ENCODE assay signal across 20 mouse cellular contexts in genomic region chr3:50639907-50640323, GRCm38 (mm10).
DNase-seq lines count a peak whose midpoint lies in the region; ATAC-seq and TF ChIP-seq lines count a peak whose summit lies in the region.
"Had no signal": no experiment of that assay in that cellular context is flagged by ENCODE, and none has a peak within 500 bp of the region (broad histone marks: within the 10 kb centered on the region; RNA-seq: fewer than 3 reads in every experiment).

No protein-coding gene starts in this region.

- no peaks in the 10 kb centered on the region; the same call in 1 of the 2 replicates for H3K4me1 ChIP-seq in hindbrain, embryonic 15.5 days (replicated peaks)
- H3K4me1 ChIP-seq in hindbrain, embryonic 11.5 days (replicated peaks; ENCODE audit: control insufficient read depth, insufficient read depth, low read length) = no peaks in the 10 kb centered on the region
- H3K4me1 ChIP-seq in forebrain, embryonic 14.5 days (ENCODE audit: control insufficient read depth, insufficient read depth, low read length) = peaks cover 6% of the 10 kb centered on the region; the same call in 1 of the 2 replicates
- no peaks in the 10 kb centered on the region for H3K4me1 ChIP-seq in midbrain, postnatal 0 days (ENCODE audit: insufficient read depth, low read length)
- H3K4me1 ChIP-seq: heart, embryonic 15.5 days; limb, embryonic 10.5 days; stomach, embryonic 15.5 days had no signal

- H3K36me3 ChIP-seq in hindbrain, embryonic 15.5 days = no peaks in the 10 kb centered on the region
- no peaks in the 10 kb centered on the region for H3K36me3 ChIP-seq in hindbrain, embryonic 11.5 days (ENCODE audit: control insufficient read depth, insufficient read depth, low read length)
- no peaks in the 10 kb centered on the region for H3K36me3 ChIP-seq in forebrain, embryonic 14.5 days (ENCODE audit: control insufficient read depth, insufficient read depth, low read length)
- no peaks in the 10 kb centered on the region for H3K36me3 ChIP-seq in midbrain, postnatal 0 days (ENCODE audit: insufficient read depth, low read length)
- H3K36me3 ChIP-seq: heart, embryonic 15.5 days; limb, embryonic 10.5 days; stomach, embryonic 15.5 days had no signal

- 52% methylated on average over 12 of the region's 12 CpGs for WGBS in hindbrain, embryonic 15.5 days
- 79% methylated on average over 12 of the region's 12 CpGs for WGBS in hindbrain, embryonic 11.5 days
- 10% methylated on average over 12 of the region's 12 CpGs for WGBS in forebrain, embryonic 14.5 days
- 33% methylated on average over 12 of the region's 12 CpGs for WGBS in midbrain, postnatal 0 days

- no peak; the same call in 1 of the 2 replicates for ATAC-seq in hindbrain, embryonic 15.5 days (ENCODE audit: low FRiP score, low read depth)
- ATAC-seq in hindbrain, embryonic 11.5 days (ENCODE audit: low FRiP score) = no peak
- peak; percentile 70 for ATAC-seq in forebrain, embryonic 14.5 days
- ATAC-seq in midbrain, postnatal 0 days (ENCODE audit: low FRiP score) = no peak

- no peak overlapping the region for H3K9ac ChIP-seq in hindbrain, embryonic 15.5 days
- no peak overlapping the region for H3K9ac ChIP-seq in hindbrain, embryonic 11.5 days (ENCODE audit: low read depth, low read length)
- H3K9ac ChIP-seq in forebrain, embryonic 14.5 days (ENCODE audit: low read length) = no peak overlapping the region; the same call in 1 of the 2 replicates
- H3K9ac ChIP-seq in midbrain, postnatal 0 days (replicated peaks; ENCODE audit: low read length, poor library complexity, severe bottlenecking) = no peak overlapping the region
- H3K9ac ChIP-seq: heart, embryonic 15.5 days; liver, embryonic 14.5 days; stomach, embryonic 15.5 days had no signal

- H3K4me2 ChIP-seq in hindbrain, embryonic 15.5 days = peak overlapping the region; percentile 20
- H3K4me2 ChIP-seq in hindbrain, embryonic 11.5 days (replicated peaks; ENCODE audit: low read depth, low read length) = no peak overlapping the region
- peak overlapping the region; percentile 45 for H3K4me2 ChIP-seq in forebrain, embryonic 14.5 days (ENCODE audit: low read length)
- peak overlapping the region; percentile 7; the same call in 1 of the 2 replicates for H3K4me2 ChIP-seq in midbrain, postnatal 0 days (ENCODE audit: low read depth, low read length, poor library complexity, severe bottlenecking)
- H3K4me2 ChIP-seq: heart, embryonic 15.5 days; stomach, embryonic 15.5 days had no signal

- H3K4me3 ChIP-seq in hindbrain, embryonic 15.5 days = no peak overlapping the region
- H3K4me3 ChIP-seq in hindbrain, embryonic 11.5 days (ENCODE audit: low read depth, low read length) = no peak overlapping the region
- peak overlapping the region; percentile 3; the same call in 1 of the 2 replicates for H3K4me3 ChIP-seq in forebrain, embryonic 14.5 days (ENCODE audit: low read depth, low read length)
- H3K4me3 ChIP-seq in midbrain, postnatal 0 days (ENCODE audit: low read depth, low read length) = no peak overlapping the region
- H3K4me3 ChIP-seq: erythroblast, embryonic 14.5 days; heart, embryonic 15.5 days; limb, embryonic 10.5 days; stomach, embryonic 15.5 days had no signal

- no peak for DNase-seq in hindbrain, embryonic 11.5 days (ENCODE audit: low spot score)
- DNase-seq in brain, adult 2 months (ENCODE audit: low read depth, low spot score) = peak; percentile 38
- DNase-seq in forebrain, embryonic 14.5 days (ENCODE audit: low spot score) = peak; percentile 68
- peak; percentile 25 for DNase-seq in midbrain, postnatal 0 days (ENCODE audit: low spot score)
- DNase-seq in right cerebral cortex, postnatal 25 days = no peak
- DNase-seq in adrenal gland, postnatal 25 days = no peak
- no peak for DNase-seq in cerebellum, adult 9-10 months
- DNase-seq: B cell, adult 2 months; cerebellum, adult 2 months; heart, adult 18-20 months; kidney, adult 2 months; kidney, postnatal 4 days; layer of hippocampus, postnatal 36 days; lung, postnatal 14 days had no signal

- H3K27me3 ChIP-seq in hindbrain, embryonic 15.5 days = no peaks in the 10 kb centered on the region
- no peaks in the 10 kb centered on the region for H3K27me3 ChIP-seq in hindbrain, embryonic 11.5 days (ENCODE audit: control insufficient read depth, insufficient read depth, low read length)
- H3K27me3 ChIP-seq in forebrain, embryonic 14.5 days (replicated peaks; ENCODE audit: control insufficient read depth, insufficient read depth, low read length) = 0 out of 2 replicates have a peak, but pooled peaks cover 3% of the 10 kb centered on the region
- H3K27me3 ChIP-seq in midbrain, postnatal 0 days (ENCODE audit: insufficient read depth, low read length) = no peaks in the 10 kb centered on the region
- H3K27me3 ChIP-seq: heart, embryonic 15.5 days; stomach, embryonic 15.5 days had no signal

- no peak for TF ChIP-seq CTCF in midbrain, postnatal 0 days (IDR thresholded peaks at IDR 0.05)

- H3K27ac ChIP-seq in hindbrain, embryonic 15.5 days (replicated peaks) = no peak overlapping the region
- H3K27ac ChIP-seq in hindbrain, embryonic 11.5 days (ENCODE audit: low read depth, low read length) = no peak overlapping the region
- H3K27ac ChIP-seq in forebrain, embryonic 14.5 days (ENCODE audit: low read depth, low read length) = no peak overlapping the region
- H3K27ac ChIP-seq in midbrain, postnatal 0 days (ENCODE audit: low read depth, low read length) = no peak overlapping the region
- H3K27ac ChIP-seq: heart, embryonic 15.5 days; limb, embryonic 10.5 days; liver, embryonic 14.5 days; stomach, embryonic 15.5 days had no signal

- no peaks in the 10 kb centered on the region for H3K9me3 ChIP-seq in hindbrain, embryonic 15.5 days
- no peaks in the 10 kb centered on the region for H3K9me3 ChIP-seq in hindbrain, embryonic 11.5 days (ENCODE audit: control insufficient read depth, low read length)
- H3K9me3 ChIP-seq in forebrain, embryonic 14.5 days (replicated peaks; ENCODE audit: control insufficient read depth, low read length) = no peaks in the 10 kb centered on the region
- H3K9me3 ChIP-seq in midbrain, postnatal 0 days (ENCODE audit: low read length) = no peaks in the 10 kb centered on the region
- H3K9me3 ChIP-seq: heart, embryonic 15.5 days; limb, embryonic 10.5 days; stomach, embryonic 15.5 days had no signal

Comparison
In these comparisons a context has a peak if more than half of its experiments do, and no peak if none do; other contexts are left out.
1. DNase-seq: peak in brain, adult 2 months (single experiment), forebrain, embryonic 14.5 days (single experiment) and midbrain, postnatal 0 days (single experiment); none in hindbrain, embryonic 11.5 days (single experiment), right cerebral cortex, postnatal 25 days (single experiment), adrenal gland, postnatal 25 days (single experiment) and cerebellum, adult 9-10 months (single experiment).